Mouse (Mus musculus): ENCODE data around the gene Rflna.

Rflna gene

DNA sequence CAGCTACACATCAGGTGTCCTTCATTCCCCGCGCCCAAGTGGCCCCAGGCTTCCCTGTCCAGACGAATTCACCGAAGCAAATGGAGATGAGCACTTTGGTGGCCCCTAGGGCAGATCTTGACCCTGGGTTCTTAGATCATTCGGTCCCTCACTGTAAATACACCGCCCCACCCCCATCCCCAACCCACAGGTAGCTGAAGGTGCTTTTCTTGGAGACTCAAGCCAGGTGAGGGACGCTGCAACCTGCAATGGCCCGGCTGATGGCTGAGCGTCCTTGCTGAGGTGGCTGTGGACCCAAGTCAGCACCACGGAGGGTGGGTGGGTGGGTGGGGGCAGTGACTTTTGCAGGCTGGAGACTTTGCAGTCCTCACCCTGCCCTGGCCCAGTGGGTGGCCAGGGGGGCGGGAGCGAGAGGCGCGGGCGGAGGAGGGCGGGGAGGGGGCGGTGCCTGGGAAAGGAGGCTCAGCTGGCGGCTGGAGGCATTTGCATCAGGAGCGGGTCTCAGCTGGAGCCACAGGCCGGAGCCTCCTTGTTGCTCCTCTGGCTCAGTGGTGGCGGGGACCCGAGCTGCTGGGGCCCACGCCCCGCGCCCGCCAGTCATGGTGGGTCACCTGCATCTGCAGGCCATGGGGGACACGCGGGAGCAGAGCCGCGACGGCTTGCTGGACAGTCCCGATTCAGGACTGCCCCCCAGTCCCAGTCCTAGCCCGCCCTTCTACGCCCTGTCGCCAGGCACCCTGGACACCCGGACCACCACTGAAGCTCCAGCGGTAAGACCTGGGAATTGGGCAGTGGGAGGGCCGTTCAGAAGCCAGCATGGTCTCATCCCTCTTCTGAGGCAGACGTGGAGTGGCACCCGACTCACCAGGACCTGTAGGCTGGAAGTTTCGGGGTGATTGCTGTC is at the start of gene Rflna:
TSS of gene Rflna (plus strand) at position 253 of the 904 bp plus-strand sequence.
- DNase-seq (ENCODE audit: low read depth, low spot score), result no peak

GRCm38 (mm10) chr5:124954404-124955305 is 48.4 kb upstream of the Rflna start:
- peak; percentile 90 for DNase-seq (ENCODE audit: low read depth, low spot score)

- DNase-seq (ENCODE audit: low read depth, low spot score), result no peak
These were observed 45.5 kb upstream of the Rflna start for GRCm38 (mm10) chr5:124957491-124957890.

DNA sequence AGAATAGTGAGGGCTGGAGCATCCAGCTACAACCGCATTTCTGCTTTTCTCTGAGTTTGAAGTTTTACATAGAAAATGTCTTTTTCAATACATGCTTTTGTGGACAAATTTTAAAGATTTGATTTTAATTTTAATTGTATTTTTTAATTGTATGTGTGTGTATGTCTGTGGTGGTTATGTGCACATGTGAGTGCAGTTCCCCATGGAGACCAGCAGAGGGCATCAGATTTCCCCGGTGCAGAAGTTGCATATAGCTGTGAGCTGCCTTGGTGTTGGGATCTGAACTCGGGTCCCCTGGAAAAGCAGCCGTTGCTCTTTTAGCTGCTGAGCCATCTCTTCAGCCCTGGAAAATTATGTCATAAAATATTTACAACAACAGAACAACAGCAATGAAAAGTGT is 43.9 kb upstream of the Rflna start:
- DNase-seq (ENCODE audit: low read depth, low spot score), result no peak

DNA sequence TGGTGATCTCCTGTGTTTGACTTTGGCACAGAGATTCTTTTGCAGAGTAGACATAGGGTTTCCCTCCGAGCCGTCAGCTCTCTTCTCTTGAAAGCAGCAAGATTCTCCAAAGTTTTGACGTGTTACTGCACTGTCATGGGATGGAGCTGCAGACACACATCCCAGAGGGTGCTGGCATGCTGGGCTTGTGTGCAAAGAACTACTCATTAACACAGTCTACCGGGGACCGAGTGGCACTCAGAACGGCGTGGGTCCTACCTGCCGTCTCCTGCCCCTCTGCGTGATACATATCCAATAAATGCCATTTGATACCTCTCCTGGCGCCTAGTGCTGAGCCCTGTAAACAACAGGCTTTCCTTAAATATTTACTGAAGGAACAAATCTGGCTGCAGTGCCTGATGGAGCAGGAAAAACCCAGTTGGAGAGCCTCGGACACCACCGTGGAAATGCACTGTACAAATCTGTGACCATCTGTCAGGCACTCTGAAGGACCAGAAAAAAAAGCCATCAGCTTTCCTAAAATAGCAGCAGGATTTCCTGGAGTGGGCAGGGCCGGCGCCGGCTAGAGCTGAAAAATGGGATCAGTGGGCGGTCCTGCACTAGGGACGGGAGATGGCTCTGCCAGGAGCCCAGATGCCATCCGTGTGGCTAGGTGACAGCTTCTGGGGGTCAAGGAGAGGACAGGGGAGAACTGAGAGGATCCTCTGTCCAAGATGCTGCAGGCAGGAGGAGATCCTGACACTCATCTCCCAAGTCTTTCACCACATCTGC is 42.7 kb upstream of the Rflna start:
- DNase-seq (ENCODE audit: low read depth, low spot score), result no peak

DNA sequence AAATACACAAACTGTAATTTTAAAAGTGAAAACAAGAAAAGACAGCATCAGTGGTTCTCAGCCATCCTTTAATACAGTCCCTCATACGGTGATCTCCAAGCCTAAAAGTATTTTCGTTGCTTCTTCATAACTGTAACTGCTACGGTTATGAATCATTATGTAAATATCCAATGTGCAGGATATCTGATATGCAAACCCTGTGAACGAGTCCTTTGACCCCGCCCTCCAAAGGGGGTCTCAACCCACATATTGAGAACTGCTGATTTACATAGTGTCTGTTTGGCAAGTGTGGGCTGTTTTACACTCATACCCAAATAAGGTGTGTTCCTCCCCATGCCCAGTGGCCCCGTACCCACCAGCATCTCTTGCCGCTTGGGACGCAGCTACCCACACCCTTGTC is 41.6 kb upstream of the Rflna start:
- peak; percentile 56 for DNase-seq (ENCODE audit: low read depth, low spot score)

GRCm38 (mm10) chr5:124962761-124963160 is 40.3 kb upstream of the Rflna start:
- no peak for DNase-seq (ENCODE audit: low read depth, low spot score)

DNA sequence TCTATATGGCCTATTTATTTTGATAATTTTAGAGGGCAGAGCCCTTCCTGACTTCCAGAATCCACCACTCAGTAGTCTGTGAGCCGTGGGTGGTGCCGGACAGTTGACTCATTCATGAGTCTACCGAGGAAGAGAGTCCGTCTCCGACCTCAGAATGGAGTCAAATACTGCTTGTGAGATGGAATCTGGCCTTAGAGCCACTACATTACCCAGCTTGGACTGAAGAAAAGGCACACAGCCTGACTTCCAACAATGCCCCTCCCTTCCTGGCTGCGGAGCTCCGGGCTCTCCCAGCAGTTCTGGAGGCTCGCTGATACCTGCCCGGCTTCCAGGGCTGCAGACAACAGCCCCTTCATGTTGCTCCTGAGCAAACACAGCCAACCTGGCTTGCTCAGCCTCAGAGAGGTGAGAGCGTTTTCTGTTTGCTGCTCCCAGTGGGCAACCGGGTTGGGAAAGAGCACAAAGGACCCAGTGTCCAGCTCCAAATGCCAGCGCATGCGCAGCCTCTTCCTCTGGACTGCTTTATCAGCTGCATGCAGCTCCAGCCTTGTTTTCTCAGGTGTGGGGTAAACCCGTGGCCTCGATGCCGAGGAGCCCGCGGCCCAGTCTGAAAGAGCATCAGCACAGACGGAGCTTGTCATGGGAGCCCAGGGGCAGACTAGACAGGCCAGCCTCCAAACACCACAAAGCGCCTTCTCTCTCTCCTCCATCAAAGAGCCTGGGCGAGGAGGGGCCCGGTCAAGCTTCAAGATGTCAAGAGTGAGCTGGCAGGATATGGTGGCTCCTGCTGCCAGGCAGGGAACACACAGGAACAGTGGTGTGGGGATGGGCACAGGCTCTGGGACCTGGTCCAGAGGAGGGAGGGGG is 39.0 kb upstream of the Rflna start:
- DNase-seq (ENCODE audit: low read depth, low spot score), result no peak

DNA sequence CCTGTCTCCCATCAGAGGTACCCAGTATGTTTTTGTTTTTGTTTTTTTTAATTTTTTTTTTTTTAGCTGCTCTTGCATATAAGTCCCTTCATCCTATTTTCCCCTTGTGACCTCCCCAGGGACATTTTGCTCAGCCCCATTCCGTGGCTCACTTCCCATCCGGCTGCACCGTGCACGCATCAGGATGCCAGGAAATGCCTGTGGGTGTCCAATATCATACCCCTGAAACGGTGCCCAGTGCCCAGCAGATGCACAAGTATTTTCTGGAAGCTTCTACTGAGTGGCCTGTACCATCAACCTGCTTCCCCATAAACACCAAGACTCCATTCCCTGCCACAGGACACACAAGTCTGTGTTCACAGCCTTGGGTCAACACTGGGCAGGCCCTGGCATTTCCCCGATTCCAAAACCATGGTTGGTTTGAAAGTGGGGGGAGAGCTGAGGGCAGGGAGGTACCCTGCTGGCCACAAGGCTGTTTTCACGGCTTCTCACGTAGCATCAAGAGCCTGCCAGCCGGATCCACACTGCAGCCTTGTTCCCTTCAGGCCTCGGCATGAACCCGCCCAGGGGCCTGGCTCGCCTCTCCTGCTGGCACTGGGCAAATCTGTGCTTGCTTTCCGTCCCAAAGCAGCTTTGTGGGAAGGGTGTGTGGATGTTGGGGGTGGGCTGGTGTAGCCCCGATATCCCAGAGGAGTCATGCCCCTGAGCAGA is 36.2 kb upstream of the Rflna start:
- DNase-seq (ENCODE audit: low read depth, low spot score), result no peak

DNA sequence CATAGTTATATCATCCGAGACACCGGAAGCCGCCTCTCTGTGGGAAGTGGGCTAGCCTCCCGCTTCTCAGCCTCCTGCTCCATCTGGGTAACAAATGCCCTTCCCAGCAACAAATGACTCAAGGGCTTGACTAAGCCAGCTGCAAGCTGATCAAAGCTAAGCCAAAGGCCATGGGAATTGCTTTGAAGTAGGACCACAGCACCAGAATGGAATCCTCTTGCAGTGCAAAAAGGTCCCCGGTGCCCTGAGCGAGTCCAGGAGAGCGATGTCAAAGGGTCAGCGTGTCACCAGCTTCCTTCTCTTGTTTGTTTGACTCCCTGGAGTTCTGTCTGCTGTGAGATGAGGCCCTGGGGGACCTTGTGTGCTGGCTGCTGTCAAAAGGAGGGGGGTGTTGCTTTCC is 33.2 kb upstream of the Rflna start:
- no peak for DNase-seq (ENCODE audit: low read depth, low spot score)

- no peak for DNase-seq (ENCODE audit: low read depth, low spot score)
These were observed 16.8 kb upstream of the Rflna start for GRCm38 (mm10) chr5:124986222-124986621.

GRCm38 (mm10) chr5:124986656-124987055 is 16.4 kb upstream of the Rflna start:
- DNase-seq (ENCODE audit: low read depth, low spot score), result no peak

- no peak for DNase-seq (ENCODE audit: low read depth, low spot score)
These were observed 13.3 kb upstream of the Rflna start for GRCm38 (mm10) chr5:124989724-124990123.

GRCm38 (mm10) chr5:124992323-124992722 is 10.7 kb upstream of the Rflna start:
- no peak for DNase-seq (ENCODE audit: low read depth, low spot score)

DNA sequence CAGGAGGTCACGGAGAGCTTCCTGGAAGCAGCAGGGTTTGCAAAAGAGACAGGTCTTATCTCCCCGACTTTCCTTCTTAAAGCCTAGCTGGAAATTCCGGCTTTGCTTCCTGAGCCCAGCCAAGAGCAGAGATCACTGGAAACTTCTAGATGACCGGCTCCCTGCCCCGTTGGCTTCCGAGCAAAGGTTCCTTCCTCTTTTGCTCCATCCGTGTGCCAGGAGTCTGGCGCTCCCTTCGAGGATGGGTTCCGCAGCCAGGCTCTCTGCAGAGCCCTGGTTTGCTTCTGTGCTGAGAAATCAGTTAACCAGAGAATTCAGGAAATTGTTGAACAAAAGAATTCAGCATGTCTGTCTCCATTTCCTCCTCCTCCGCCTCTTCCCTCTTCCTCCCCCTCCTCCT is 10.1 kb upstream of the Rflna start:
- no peak for DNase-seq (ENCODE audit: low read depth, low spot score)

GRCm38 (mm10) chr5:124996816-124997215 is 6.2 kb upstream of the Rflna start:
- DNase-seq (ENCODE audit: low read depth, low spot score), result no peak

DNA sequence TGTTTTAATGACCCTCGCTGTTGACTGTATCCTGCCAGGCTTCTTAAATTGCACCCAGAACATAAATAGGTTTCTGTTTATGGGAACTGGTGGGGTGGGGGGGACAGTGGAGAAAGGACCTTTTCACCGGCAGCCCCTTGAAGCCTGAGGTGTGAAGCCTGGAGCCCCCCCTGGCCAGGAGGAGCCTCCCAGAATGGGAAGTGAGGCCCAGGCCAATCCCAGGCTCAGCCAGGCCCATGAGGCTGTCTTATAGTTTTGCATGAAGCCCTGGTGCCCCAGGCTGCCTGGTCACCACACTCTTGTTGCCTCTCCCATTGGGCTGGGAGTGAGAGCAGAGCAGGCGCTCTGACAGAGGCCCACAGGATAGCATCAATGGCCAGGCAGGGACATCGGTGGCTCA is 5.1 kb upstream of the Rflna start:
- no peak for DNase-seq (ENCODE audit: low read depth, low spot score)

- no peak for DNase-seq (ENCODE audit: low read depth, low spot score)
These were observed 2.2 kb upstream of the Rflna start for GRCm38 (mm10) chr5:125000756-125001250.

DNA sequence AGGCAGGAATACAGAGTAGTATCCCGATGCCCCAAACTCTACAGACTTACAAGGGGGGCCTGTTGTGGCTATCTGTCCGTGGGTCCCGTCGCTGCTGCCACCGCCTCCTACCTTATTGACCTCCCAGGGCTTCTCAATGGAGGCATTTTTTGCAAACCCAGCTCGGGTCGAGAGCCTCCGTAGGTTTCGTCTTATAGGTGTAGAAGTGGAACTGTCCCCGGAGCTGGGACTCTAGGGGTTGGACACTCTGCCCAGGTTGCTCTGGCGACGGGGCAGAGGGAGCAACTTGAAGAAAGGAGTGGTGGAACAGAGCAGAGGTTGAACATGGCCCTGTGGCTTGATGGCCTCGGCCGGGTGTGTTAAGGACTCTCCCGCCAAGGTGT is 843 bp downstream of the Rflna start:
- DNase-seq (ENCODE audit: low read depth, low spot score), result no peak
